Mouse (Mus musculus): Measurements from ENCODE around the gene Tmem139.

Gene Tmem139

GRCm38 (mm10) chr6:42261524-42262170, at the start of gene Tmem139:
Gene Tmem139, plus strand, starts transcription at chr6:42261970.
- DNase-seq (ENCODE audit: low spot score) = no peak

GRCm38 (mm10) chr6:42215028-42215427, 46.7 kb upstream of the Tmem139 start, which contains the start of gene Tas2r144:
Gene Tas2r144, plus strand, starts transcription at chr6:42215328.
- no peak for DNase-seq (ENCODE audit: low spot score)

GRCm38 (mm10) chr6:42222286-42222685, 39.5 kb upstream of the Tmem139 start:
- DNase-seq (ENCODE audit: low spot score) = peak; percentile 97

DNA sequence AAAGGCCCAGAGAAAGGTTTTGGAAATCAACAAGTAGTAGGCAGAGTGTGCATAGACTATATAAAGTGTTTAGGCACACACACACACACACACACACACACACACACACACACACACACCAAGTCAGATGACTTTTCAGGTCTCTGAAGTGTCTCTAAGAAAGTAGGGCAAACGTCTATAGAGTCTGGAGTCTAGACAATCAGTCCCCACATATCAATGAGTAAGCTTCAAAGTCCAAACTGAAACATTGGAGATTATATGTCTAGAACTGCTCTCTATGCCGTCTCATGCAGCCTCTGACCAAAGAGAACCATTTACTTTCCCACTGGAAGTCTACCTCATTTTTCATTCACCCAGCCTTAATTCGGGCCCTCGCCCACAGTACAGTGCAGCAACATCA, 36.7 kb upstream of the Tmem139 start:
- no peak for DNase-seq (ENCODE audit: low spot score)

DNA sequence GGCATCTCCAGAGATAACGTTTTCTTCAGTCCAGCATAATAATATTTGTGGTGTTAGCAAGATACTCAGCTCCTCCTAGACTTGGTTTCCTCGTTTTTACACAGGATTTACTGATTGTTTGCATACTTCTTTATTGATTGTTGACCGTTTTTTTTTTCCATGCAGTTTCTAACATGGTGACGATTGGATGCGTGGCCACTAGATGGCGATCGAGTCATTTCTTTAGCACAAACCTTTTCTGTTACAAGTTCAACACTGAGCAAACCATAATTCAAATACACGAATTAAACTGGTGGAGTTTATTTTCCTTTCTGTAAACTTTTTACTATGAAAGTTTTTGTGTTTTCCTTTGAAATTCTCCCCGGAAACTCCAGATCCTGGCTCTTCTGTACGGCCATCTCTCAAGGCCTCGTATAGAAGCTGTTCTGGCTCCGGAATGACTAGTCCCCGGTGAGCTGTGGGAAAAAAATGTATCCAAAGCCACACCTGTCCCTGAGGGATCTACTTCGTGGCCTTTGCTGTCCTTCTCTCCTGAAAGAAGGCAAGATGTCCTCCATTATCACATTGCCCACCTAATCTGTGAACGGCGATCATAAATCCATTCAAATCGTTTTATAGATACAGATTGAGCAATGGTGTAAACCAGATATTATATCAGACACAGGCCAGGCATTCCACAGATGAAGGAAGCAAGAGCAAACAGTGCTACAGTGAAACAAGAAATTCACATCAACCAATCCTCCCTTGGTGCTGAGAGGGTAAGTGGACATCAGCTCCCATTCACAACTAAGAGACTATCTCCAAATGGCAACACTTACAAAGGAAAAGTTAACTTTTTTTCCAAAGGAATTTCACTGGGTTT, 34.3 kb upstream of the Tmem139 start:
- peak; percentile 93 for DNase-seq (ENCODE audit: low spot score)

DNA sequence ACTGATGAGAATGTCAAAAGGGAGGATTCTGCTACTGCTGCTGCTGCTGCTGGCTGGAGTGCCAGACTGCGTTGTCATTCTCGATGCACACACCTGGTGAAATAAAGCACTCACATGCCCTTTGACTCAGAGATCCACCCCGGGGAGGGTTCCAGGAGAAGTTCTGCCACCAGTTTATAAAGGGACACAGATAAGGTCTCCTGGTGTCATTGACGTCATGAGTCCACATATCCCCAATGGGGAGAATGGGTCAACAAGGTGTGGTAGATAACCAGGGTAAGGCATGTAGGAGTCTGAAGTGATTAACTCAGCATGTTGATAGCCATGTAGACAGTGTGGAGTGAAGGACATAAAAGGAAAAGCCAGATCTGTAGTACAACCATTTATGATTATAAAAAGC, 32.2 kb upstream of the Tmem139 start:
- DNase-seq (ENCODE audit: low spot score) = no peak

DNA sequence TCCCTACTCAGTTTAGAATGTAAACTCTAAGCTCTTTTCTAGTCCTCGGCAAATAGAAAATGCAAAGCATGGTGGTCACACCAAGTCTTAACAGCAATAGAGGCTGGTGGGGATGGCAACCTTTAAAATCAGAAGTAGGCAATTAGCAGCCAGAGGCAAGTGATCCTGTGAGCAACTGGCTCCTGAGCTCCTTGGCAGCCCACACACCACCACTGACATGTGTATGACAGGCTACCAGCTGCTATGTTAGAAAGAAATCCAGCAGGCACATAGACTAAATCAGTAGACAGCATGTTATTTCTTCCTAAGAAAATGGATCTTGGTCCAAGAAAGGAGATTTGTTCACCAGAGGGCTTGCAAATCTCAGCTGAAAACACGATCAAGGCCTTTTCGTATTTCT, 30.6 kb upstream of the Tmem139 start:
- DNase-seq (ENCODE audit: low spot score) = no peak

DNA sequence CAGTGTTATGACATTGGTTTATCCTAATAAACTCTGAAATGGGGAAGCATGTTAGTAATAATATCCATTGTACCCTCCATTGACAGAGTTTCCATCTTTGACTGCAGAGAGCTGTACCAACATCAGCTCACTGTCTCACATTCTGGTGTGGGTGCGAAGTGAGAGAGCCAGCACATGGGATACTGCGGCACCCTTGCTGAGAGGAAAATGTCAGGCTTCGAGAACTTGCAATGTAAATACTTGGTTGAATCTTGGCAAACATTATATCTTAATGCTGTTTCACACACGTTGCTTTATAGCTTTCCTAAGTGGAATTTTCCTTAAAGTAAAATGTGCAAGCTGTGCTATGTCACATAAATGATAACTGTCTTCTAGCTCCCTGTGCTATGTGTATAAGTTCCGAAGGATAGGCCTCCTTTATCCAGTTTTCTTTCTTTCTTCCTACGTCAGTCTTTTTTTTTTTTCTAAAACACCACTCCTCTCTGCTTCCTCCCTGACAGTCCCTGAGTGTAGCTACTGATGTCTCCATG, 24.4 kb upstream of the Tmem139 start:
- DNase-seq (ENCODE audit: low spot score) = no peak

- peak; percentile 93 for DNase-seq (ENCODE audit: low spot score)
These were observed 20.3 kb upstream of the Tmem139 start for GRCm38 (mm10) chr6:42241311-42242045.

- no peak for DNase-seq (ENCODE audit: low spot score)
These were observed 15.9 kb upstream of the Tmem139 start, which contains the start of gene Gstk1 for GRCm38 (mm10) chr6:42245711-42246353. Gene Gstk1, plus strand, starts transcription at chr6:42245935.

DNA sequence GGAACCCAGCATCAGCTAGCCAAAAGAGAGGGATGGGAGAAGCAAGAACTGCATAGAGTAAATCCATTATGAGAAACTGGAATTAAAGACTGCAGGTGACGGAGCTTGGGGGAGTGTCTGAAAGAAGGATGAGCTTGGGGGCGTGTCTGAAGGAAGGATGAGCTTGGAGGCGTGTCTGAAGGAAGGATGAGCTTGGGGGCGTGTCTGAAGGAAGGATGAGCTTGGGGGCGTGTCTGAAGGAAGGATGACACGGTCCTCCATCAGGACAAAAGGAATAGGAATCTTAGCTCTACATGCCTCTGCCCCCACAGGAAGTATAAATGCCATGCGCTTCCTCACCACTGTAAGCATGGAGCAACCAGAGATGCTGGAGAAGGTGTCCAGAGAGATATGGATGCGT, 14.6 kb upstream of the Tmem139 start:
- DNase-seq (ENCODE audit: low spot score) = no peak

DNA sequence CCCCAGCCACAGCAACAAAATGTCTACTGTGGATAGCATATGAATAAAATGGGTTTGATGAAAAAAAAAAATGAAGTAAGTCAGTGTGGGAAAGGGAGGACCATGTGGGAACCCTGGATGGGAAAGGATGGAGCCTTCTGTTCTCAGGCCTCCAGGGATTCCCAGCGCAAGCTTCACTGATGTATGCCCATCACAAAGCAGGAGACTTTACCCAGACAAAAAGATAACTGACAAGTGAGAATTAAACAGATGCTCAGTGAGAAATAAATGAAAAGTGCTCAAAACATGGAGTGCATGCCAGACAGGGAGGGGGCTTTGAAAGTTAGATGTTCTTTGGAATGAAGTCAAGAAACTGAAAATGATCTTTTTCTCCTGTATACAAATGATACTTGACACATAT, 13.8 kb upstream of the Tmem139 start:
- DNase-seq (ENCODE audit: low spot score) = no peak

DNA sequence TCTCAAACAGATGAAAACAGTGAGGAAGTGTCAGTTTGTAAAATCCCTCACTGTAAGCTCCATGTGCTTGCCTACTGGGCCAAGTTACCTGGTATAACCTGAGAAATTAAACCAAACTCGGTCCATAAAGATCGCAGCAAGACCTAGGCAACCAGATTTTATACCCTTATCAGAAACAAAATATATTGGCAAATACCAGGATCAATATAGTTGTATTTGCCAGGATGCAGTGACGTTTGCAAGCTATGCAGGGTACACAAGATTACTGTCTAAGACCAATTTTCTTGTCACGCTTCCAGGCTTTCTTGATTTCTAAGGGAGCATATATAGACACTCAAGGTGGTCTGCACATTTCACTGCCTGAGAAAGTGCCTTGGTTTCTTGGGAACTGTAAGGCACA, 10.0 kb upstream of the Tmem139 start:
- DNase-seq (ENCODE audit: low spot score) = no peak

GRCm38 (mm10) chr6:42253103-42253502, 8.7 kb upstream of the Tmem139 start:
- DNase-seq (ENCODE audit: low spot score) = no peak

- peak; percentile 73 for DNase-seq (ENCODE audit: low spot score)
These were observed 4.4 kb upstream of the Tmem139 start for GRCm38 (mm10) chr6:42257303-42257863.

GRCm38 (mm10) chr6:42260430-42260829, 1.3 kb upstream of the Tmem139 start:
- DNase-seq (ENCODE audit: low spot score) = no peak

- peak; percentile 100 for DNase-seq (ENCODE audit: low spot score)
These were observed 3.0 kb downstream of the Tmem139 start, which contains the start of gene Casp2 for GRCm38 (mm10) chr6:42264626-42265312. Gene Casp2, plus strand, starts transcription at chr6:42264985.

GRCm38 (mm10) chr6:42265391-42266330, 3.9 kb downstream of the Tmem139 start:
- peak; percentile 38 for DNase-seq (ENCODE audit: low spot score)

- no peak for DNase-seq (ENCODE audit: low spot score)
These were observed 9.0 kb downstream of the Tmem139 start for GRCm38 (mm10) chr6:42270817-42271216.

GRCm38 (mm10) chr6:42276151-42276550, 14.4 kb downstream of the Tmem139 start:
- DNase-seq (ENCODE audit: low spot score) = no peak

Measured in adipocyte (in vitro differentiated cells).